Mouse (Mus musculus) midbrain, embryonic 10.5 days (tissue): ENCODE results near the gene Caprin2. TPM values are rescaled to one million over a fixed set of nuclear protein-coding genes. Genes with fewer than 3 reads are reported as not detected.

Source experiments
- DNase-seq: peaks from one replicate; pipeline ENCODE4 v3.0.0-alpha.2; 2017; ENCODE audit warnings: low spot score
- H3K27ac ChIP-seq: fragments of 300-500 bp; sonication (generic); replicated peaks from 2 replicates; pipeline ENCODE4 v1.5.1; 2016; ENCODE audit warnings: mild to moderate bottlenecking
- H3K27me3 ChIP-seq: fragments of 300-500 bp; sonication (generic); 2 replicates; pipeline ENCODE4 v1.6.1; 2016; ENCODE audit warnings: low read depth, mild to moderate bottlenecking; ENCODE audit not compliant: poor library complexity, severe bottlenecking
- H3K36me3 ChIP-seq: fragments of 300-500 bp; sonication (generic); 2 replicates; pipeline ENCODE4 v1.6.1; 2016; ENCODE audit warnings: mild to moderate bottlenecking, moderate library complexity
- H3K4me1 ChIP-seq: fragments of 300-500 bp; sonication (generic); 2 replicates; pipeline ENCODE4 v1.6.1; 2016
- H3K4me3 ChIP-seq: fragments of 300-500 bp; sonication (generic); 2 replicates; pipeline ENCODE4 v1.5.1; 2016; ENCODE audit warnings: mild to moderate bottlenecking, moderate library complexity
- H3K9me3 ChIP-seq: fragments of 300-500 bp; sonication (generic); replicated peaks from 2 replicates; pipeline ENCODE4 v1.6.1; 2016; ENCODE audit warnings: mild to moderate bottlenecking
- WGBS: fragments of 180-500 bp; shearing (Covaris S2); methylation state at CpG from one replicate; pipeline ENCODE4 v1.1.7; 2016; 5-methylcytosine and 5-hydroxymethylcytosine counted together
- polyA plus RNA-seq: library from polyadenylated mRNA; unstranded; fragments of >200 nt; fragmentation: Nextera tagmentation; extraction: Ambion mirVana; gene quantifications from 2 replicates; pipeline ENCODE4 v1.2.1, GENCODE M21; 2016

The Caprin2 gene
- polyA plus RNA-seq, 1 experiment from 2014 or later = 24.0 TPM

- peak; percentile 94 for DNase-seq
- peak within 1 kb of the TSS; percentile 86 for H3K4me3 ChIP-seq
- H3K27ac ChIP-seq = peak within 1 kb of the TSS; percentile 91
- 0 out of 2 replicates have a peak, but pooled peaks cover 3% of the 10 kb centered on the region for H3K9me3 ChIP-seq
- H3K4me1 ChIP-seq = peaks cover 27% of the 10 kb centered on the region
- H3K36me3 ChIP-seq = peaks cover 14% of the 10 kb centered on the region; the same call in 1 of the 2 replicates
- no peaks in the 10 kb centered on the region for H3K27me3 ChIP-seq
- WGBS = under 1% methylated on average over 47 of the region's 47 CpGs
Observed at GRCm38 (mm10) chr6:148830748-148831727, 65.0 kb downstream of the Caprin2 start, which contains the start of gene Ipo8. TSS of gene Ipo8 (minus strand) at chr6:148831467.

- 1% methylated on average over 3 of the region's 3 CpGs for WGBS
Observed at GRCm38 (mm10) chr6:148830355-148830747, 65.7 kb downstream of the Caprin2 start.

GRCm38 (mm10) chr6:148826119-148826518 is 69.9 kb downstream of the Caprin2 start:
- H3K36me3 ChIP-seq = peaks cover 31% of the 10 kb centered on the region
- DNase-seq = no peak
- H3K4me1 ChIP-seq = peaks cover 18% of the 10 kb centered on the region
- H3K9me3 ChIP-seq = no peaks in the 10 kb centered on the region
- no peak overlapping the region for H3K4me3 ChIP-seq
- WGBS = 90% methylated on average over 4 of the region's 4 CpGs
- no peak overlapping the region for H3K27ac ChIP-seq
- no peaks in the 10 kb centered on the region for H3K27me3 ChIP-seq

More at GRCm38 (mm10) chr6:148830355-148830747, 65.7 kb downstream of the Caprin2 start:
- H3K36me3 ChIP-seq = peaks cover 14% of the 10 kb centered on the region; the same call in 1 of the 2 replicates
- 0 out of 2 replicates have a peak, but pooled peaks cover 3% of the 10 kb centered on the region for H3K9me3 ChIP-seq
- peak overlapping the region; percentile 86 for H3K4me3 ChIP-seq
- H3K27ac ChIP-seq = peak overlapping the region; percentile 91
- H3K4me1 ChIP-seq = peaks cover 27% of the 10 kb centered on the region
- no peak for DNase-seq
- no peaks in the 10 kb centered on the region for H3K27me3 ChIP-seq

GRCm38 (mm10) chr6:148818624-148819343 is 77.3 kb downstream of the Caprin2 start:
- no peak for DNase-seq
- Histone ChIP-seq H3K4me1 (no peaks in the 10 kb centered on the region), H3K27me3 (no peaks in the 10 kb centered on the region), H3K9me3 (no peaks in the 10 kb centered on the region), H3K27ac (no peak overlapping the region), H3K36me3 (peaks cover 83% of the 10 kb centered on the region), H3K4me3 (no peak overlapping the region)
- WGBS = 95% methylated on average over 4 of the region's 4 CpGs

GRCm38 (mm10) chr6:148816751-148817150 is 79.3 kb downstream of the Caprin2 start:
- Histone ChIP-seq H3K36me3 (peaks cover 83% of the 10 kb centered on the region), H3K4me1 (no peaks in the 10 kb centered on the region), H3K27me3 (no peaks in the 10 kb centered on the region), H3K27ac (no peak overlapping the region), H3K9me3 (no peaks in the 10 kb centered on the region), H3K4me3 (no peak overlapping the region)
- 86% methylated on average over 5 of the region's 5 CpGs for WGBS
- DNase-seq = no peak

GRCm38 (mm10) chr6:148811117-148811516 is 84.9 kb downstream of the Caprin2 start:
- peaks cover 86% of the 10 kb centered on the region for H3K36me3 ChIP-seq
- DNase-seq = no peak
- no peaks in the 10 kb centered on the region for H3K27me3 ChIP-seq
- 91% methylated on average over 2 of the region's 2 CpGs for WGBS
- H3K9me3 ChIP-seq = no peaks in the 10 kb centered on the region
- H3K4me1 ChIP-seq = no peaks in the 10 kb centered on the region
- no peak overlapping the region for H3K27ac ChIP-seq
- no peak overlapping the region for H3K4me3 ChIP-seq

GRCm38 (mm10) chr6:148799773-148800172 is 96.3 kb downstream of the Caprin2 start:
- H3K4me3 ChIP-seq = no peak overlapping the region
- peaks cover 74% of the 10 kb centered on the region for H3K36me3 ChIP-seq
- DNase-seq = no peak
- no peak overlapping the region for H3K27ac ChIP-seq
- H3K27me3 ChIP-seq = no peaks in the 10 kb centered on the region
- H3K9me3 ChIP-seq = no peaks in the 10 kb centered on the region
- 84% methylated on average over 4 of the region's 4 CpGs for WGBS
- H3K4me1 ChIP-seq = no peaks in the 10 kb centered on the region

GRCm38 (mm10) chr6:148795145-148795544 is 100.9 kb downstream of the Caprin2 start:
- no peak for DNase-seq
- no peaks in the 10 kb centered on the region for H3K9me3 ChIP-seq
- 93% methylated on average over 2 of the region's 2 CpGs for WGBS
- H3K36me3 ChIP-seq = peaks cover 74% of the 10 kb centered on the region
- no peaks in the 10 kb centered on the region for H3K27me3 ChIP-seq
- H3K4me3 ChIP-seq = no peak overlapping the region
- H3K4me1 ChIP-seq = no peaks in the 10 kb centered on the region
- no peak overlapping the region for H3K27ac ChIP-seq

Other genes starting within 250 kb of the Caprin2 start
- gene Ipo8, start 64.8 kb downstream of the Caprin2 start, polyA plus RNA-seq = 29.7 and 30.2 TPM in 2 replicates
- gene Sinhcaf, start 50.2 kb upstream of the Caprin2 start, polyA plus RNA-seq = 322 and 341 TPM in 2 replicates
- 11.9 and 14.3 TPM in 2 replicates for gene Dennd5b, start 205.4 kb upstream of the Caprin2 start, polyA plus RNA-seq
- not detected in 2 replicates for gene Gm10203, start 233.9 kb upstream of the Caprin2 start, polyA plus RNA-seq
- gene Etfbkmt, start 243.6 kb upstream of the Caprin2 start, polyA plus RNA-seq = 9.8 and 9.9 TPM in 2 replicates